8 mouse cellular contexts compared by ENCODE assay signal in the genomic region with DNA sequence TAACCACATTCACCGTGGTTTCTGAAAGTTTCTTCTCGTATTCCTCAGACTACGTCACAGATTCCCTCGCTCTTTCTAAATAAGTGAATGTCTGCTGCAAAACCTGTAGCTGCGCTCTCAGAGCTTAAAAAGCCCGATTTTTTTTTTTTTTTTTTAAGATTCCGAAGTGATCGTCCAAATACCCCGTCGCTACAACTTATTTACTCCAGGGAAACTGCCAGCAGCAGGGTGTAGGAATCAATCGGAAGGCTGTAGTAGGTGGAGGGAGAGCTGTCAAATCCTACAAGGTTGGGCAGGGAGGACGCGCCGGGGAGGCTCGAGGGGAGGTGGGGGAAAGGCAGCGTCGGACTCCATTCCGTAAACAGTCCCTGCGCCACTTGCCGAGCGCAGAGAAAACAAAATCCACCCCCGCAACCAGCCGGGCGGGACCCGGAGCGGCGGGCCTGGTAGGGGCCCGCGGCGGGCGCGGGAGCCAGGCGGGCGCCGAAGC. TPM values are rescaled to one million over a fixed set of nuclear protein-coding genes. Genes with fewer than 3 reads are reported as not detected.
DNase-seq lines count a peak whose midpoint lies in the region; ATAC-seq and TF ChIP-seq lines count a peak whose summit lies in the region.

No protein-coding gene starts in this region.

- peak overlapping the region; percentile 85 for H3K27ac ChIP-seq in kidney, adult 2 months (ENCODE audit: insufficient read depth, low read depth, low read length)
- peak overlapping the region; percentile 92 for H3K27ac ChIP-seq in liver, embryonic 13.5 days
- peak overlapping the region; percentile 87 for H3K27ac ChIP-seq in neural tube, embryonic 12.5 days
- H3K27ac ChIP-seq in thymus, adult 2 months (ENCODE audit: control insufficient read depth, insufficient read depth, low read length) = peak overlapping the region; percentile 14; the same call in 1 of the 2 replicates

- TF ChIP-seq CTCF in kidney, adult 2 months (conservative IDR thresholded peaks at IDR 0.05; ENCODE audit: insufficient read depth, insufficient read length, low read depth, low read length) = no peak
- no peak for TF ChIP-seq CTCF in thymus, adult 2 months (IDR thresholded peaks at IDR 0.05; ENCODE audit: borderline replicate concordance, control insufficient read depth, extremely low read depth, insufficient read depth, low read length, poor library complexity)

- H3K36me3 ChIP-seq in kidney, adult 2 months (ENCODE audit: control insufficient read depth, insufficient read depth, low read length) = peaks cover 2% of the 10 kb centered on the region
- peaks cover 34% of the 10 kb centered on the region for H3K36me3 ChIP-seq in liver, embryonic 13.5 days
- peaks cover 2% of the 10 kb centered on the region; the same call in 1 of the 2 replicates for H3K36me3 ChIP-seq in neural tube, embryonic 12.5 days
- H3K36me3 ChIP-seq in thymus, adult 2 months (ENCODE audit: control insufficient read depth, insufficient read depth, low read length) = peaks cover 11% of the 10 kb centered on the region; the same call in 1 of the 2 replicates

- ATAC-seq in liver, embryonic 13.5 days (ENCODE audit: low read depth) = peak; percentile 69
- peak; percentile 22; the same call in 1 of the 2 replicates for ATAC-seq in neural tube, embryonic 12.5 days (ENCODE audit: low FRiP score, low read depth)

- DNase-seq in A20 (ENCODE audit: low read depth, low spot score) = peak; percentile 76
- peak; percentile 76 for DNase-seq in adrenal gland, adult 2 months
- DNase-seq in embryo, embryonic 11.5 days (ENCODE audit: low read depth, low spot score) = peak; percentile 34
- peak; percentile 43 for DNase-seq in gastrocnemius, postnatal 25 days
- peak; percentile 63 for DNase-seq in kidney, adult 2 months
- DNase-seq in liver, embryonic 13.5 days = peak; percentile 42
- DNase-seq in thymus, adult 2 months = peak; percentile 60

- no peaks in the 10 kb centered on the region for H3K9me3 ChIP-seq in liver, embryonic 13.5 days (replicated peaks)
- no peaks in the 10 kb centered on the region for H3K9me3 ChIP-seq in neural tube, embryonic 12.5 days

- peak overlapping the region; percentile 100 for H3K4me3 ChIP-seq in kidney, adult 2 months (ENCODE audit: insufficient read depth, low read depth, low read length)
- H3K4me3 ChIP-seq in liver, embryonic 13.5 days (replicated peaks) = peak overlapping the region; percentile 93
- peak overlapping the region; percentile 91 for H3K4me3 ChIP-seq in neural tube, embryonic 12.5 days
- peak overlapping the region; percentile 68 for H3K4me3 ChIP-seq in thymus, adult 2 months (ENCODE audit: control insufficient read depth, insufficient read depth, low read length)

- TF ChIP-seq POLR2A in kidney, adult 2 months (IDR thresholded peaks at IDR 0.05; ENCODE audit: low read depth, low read length) = no peak
- no peak for TF ChIP-seq POLR2A in thymus, adult 2 months (IDR thresholded peaks at IDR 0.05; ENCODE audit: control insufficient read depth, extremely low read depth, insufficient read depth, low read length, poor library complexity)

- no peaks in the 10 kb centered on the region for H3K27me3 ChIP-seq in kidney, adult 2 months (replicated peaks; ENCODE audit: control insufficient read depth, insufficient read depth, low read length)
- H3K27me3 ChIP-seq in liver, embryonic 13.5 days = no peaks in the 10 kb centered on the region
- peaks cover 20% of the 10 kb centered on the region for H3K27me3 ChIP-seq in neural tube, embryonic 12.5 days (replicated peaks)
- no peaks in the 10 kb centered on the region for H3K27me3 ChIP-seq in thymus, adult 2 months (ENCODE audit: control insufficient read depth, insufficient read depth, low read length)

- H3K4me2 ChIP-seq in liver, embryonic 13.5 days = peak overlapping the region; percentile 76
- H3K4me2 ChIP-seq in neural tube, embryonic 12.5 days (replicated peaks) = peak overlapping the region; percentile 73

- peaks cover 22% of the 10 kb centered on the region for H3K4me1 ChIP-seq in kidney, adult 2 months (ENCODE audit: control insufficient read depth, insufficient read depth, low read length)
- H3K4me1 ChIP-seq in liver, embryonic 13.5 days (replicated peaks) = peaks cover 55% of the 10 kb centered on the region
- peaks cover 30% of the 10 kb centered on the region for H3K4me1 ChIP-seq in neural tube, embryonic 12.5 days
- peaks cover 7% of the 10 kb centered on the region for H3K4me1 ChIP-seq in thymus, adult 2 months (replicated peaks; ENCODE audit: control insufficient read depth, insufficient read depth, low read length)

- peak overlapping the region; percentile 96 for H3K9ac ChIP-seq in liver, embryonic 13.5 days
- peak overlapping the region; percentile 96 for H3K9ac ChIP-seq in neural tube, embryonic 12.5 days

- under 1% methylated on average over 34 of the region's 35 CpGs for WGBS in kidney, adult 2 months
- WGBS in liver, embryonic 13.5 days (ENCODE audit: insufficient replicate concordance) = under 1% methylated on average over 25 of the region's 35 CpGs
- WGBS in neural tube, embryonic 12.5 days = under 1% methylated on average over 27 of the region's 35 CpGs
- WGBS in thymus, adult 2 months = under 1% methylated on average over 35 of the region's 35 CpGs

RNA-seq across cellular contexts. Expression of a gene that starts 0.5 kb away (rescaled TPM):
- 10 to 100 TPM; 60.3 to 86.8 TPM for total RNA-seq in adrenal gland, adult 2 months (2021)
- 7.8 and 11.9 TPM in 2 replicates for polyA plus RNA-seq in adrenal gland, adult 2 months (2012; rRNA removed)
- total RNA-seq in gastrocnemius, postnatal 25 days (2021) = 10 to 100 TPM; 23.4 to 27.8 TPM
- 15.0 and 16.5 TPM in 2 replicates for polyA plus RNA-seq in kidney, adult 2 months (2012; rRNA removed)
- 14.4 and 16.5 TPM in 2 replicates for polyA plus RNA-seq in liver, embryonic 13.5 days (2015; fragmentation: Nextera tagmentation; extraction: Ambion mirVana)
- 78.3 and 80.1 TPM in 2 replicates for polyA plus RNA-seq in neural tube, embryonic 12.5 days (2016; fragmentation: Nextera tagmentation; extraction: Ambion mirVana)
- 25.9 and 28.0 TPM in 2 replicates for polyA plus RNA-seq in thymus, adult 2 months (2012; rRNA removed)

RNA-seq across cellular contexts. Expression of a gene that starts 0.5 kb away (rescaled TPM):
- total RNA-seq in adrenal gland, adult 2 months (2021) = 10 to 100 TPM; 35.6 to 44.2 TPM
- 3.7 and 4.7 TPM in 2 replicates for polyA plus RNA-seq in adrenal gland, adult 2 months (2012; rRNA removed)
- 10 to 100 TPM; 19.7 to 20.6 TPM for total RNA-seq in gastrocnemius, postnatal 25 days (2021)
- polyA plus RNA-seq in kidney, adult 2 months (2012; rRNA removed) = 8.1 and 10.7 TPM in 2 replicates
- polyA plus RNA-seq in liver, embryonic 13.5 days (2015; fragmentation: Nextera tagmentation; extraction: Ambion mirVana) = 23.4 and 24.9 TPM in 2 replicates
- 85.0 and 88.7 TPM in 2 replicates for polyA plus RNA-seq in neural tube, embryonic 12.5 days (2016; fragmentation: Nextera tagmentation; extraction: Ambion mirVana)
- polyA plus RNA-seq in thymus, adult 2 months (2012; rRNA removed) = 23.3 and 24.3 TPM in 2 replicates

Comparison
In these comparisons a context has a peak if more than half of its experiments do, and no peak if none do; other contexts are left out.
1. Peak in every context shown above with its lines: DNase-seq, ATAC-seq, H3K4me3 ChIP-seq and H3K27ac ChIP-seq.
2. H3K27ac ChIP-seq: peak in every context shown above with its lines; median percentile 92 in liver, embryonic 13.5 days; 87 in neural tube, embryonic 12.5 days; 85 in kidney, adult 2 months; 14 in thymus, adult 2 months.